Mouse (Mus musculus) megakaryocyte, adult 5-6 weeks (primary cell): ENCODE measurements around the gene Lrfn3. TPM values are rescaled to one million over a fixed set of nuclear protein-coding genes. Genes with fewer than 3 reads are reported as not detected.

ENCODE experiments used
- ATAC-seq: 2 replicates; pipeline ENCODE4 v1.8.0; 2016; ENCODE audit warnings: mild to moderate bottlenecking, inconsistent platforms; ENCODE audit not compliant: poor library complexity, severe bottlenecking
- total RNA-seq, 2 experiments: library from RNA; stranded (forward) in 1 of 2; stranded (reverse) in 1 of 2; fragments of 153-499, 151-499 nt in 1 of 2; fragments of 221-1000, 200-1000 nt in 1 of 2; gene quantifications; 2 replicates each; pipeline versions ENCODE4 v1.2.3 to v1.2.4; 2015 to 2017

Lrfn3 gene
- total RNA-seq (2015) (0.11 TPM in 1 of 2 replicates, not detected in the other), total RNA-seq (2017) (not detected in 2 replicates)

DNA sequence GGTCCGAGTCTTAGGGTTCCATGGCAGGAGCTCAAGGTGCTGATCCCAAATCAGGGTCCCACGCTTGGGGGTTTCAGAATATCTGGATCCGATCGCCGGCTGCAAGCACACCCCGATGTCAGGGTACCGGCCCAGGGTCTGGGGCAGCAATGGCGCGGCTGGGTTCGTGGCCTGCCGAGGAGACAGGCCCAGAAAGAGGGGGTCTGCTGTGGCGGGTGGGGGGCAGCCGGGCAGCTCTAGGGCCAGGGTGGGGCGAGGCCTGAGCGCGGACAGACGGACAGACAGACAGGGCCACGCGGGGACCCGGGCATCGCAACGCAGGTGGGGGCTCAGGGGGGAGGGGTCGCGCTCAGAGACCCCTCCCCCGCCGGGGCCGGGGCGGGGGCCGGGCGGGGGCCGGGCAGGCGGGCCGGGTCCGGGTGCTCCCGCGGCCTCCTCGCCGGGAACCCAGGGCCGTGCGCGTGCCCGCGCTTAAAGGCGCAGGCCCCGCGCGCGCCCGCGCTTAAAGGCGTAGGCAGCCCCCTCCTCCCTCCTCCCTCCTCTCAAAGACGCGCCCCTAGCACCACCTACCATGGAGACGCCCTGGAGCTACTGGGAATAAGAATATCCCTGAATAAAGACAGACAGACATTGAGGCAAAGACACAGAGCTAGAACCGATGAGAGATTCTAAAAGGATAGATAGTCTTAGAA is at the start of gene Lrfn3:
TSS of gene Lrfn3 (minus strand) at position 121 of the 692 bp plus-strand sequence.
- ATAC-seq, result no peak

DNA sequence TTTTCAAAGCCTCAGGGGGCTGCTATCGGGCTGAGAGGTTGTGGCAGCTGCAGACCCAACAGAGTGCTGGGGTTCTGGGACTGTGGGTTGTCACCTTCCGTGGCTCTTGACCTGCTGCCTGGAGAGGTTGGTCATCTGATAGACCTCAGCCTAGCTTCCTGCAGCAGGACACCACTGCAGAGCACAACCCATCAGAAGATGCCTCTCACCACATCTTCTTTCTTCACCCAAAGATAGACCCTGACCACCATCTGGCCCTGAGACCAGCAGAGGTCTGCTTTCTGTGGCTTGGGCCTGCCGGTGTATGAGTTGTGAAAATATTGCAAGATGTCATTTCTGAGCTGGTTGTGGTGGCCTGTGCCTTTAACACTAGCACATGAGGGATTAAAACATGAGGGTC is 48.5 kb upstream of the Lrfn3 start:
- ATAC-seq, result peak; percentile 31

DNA sequence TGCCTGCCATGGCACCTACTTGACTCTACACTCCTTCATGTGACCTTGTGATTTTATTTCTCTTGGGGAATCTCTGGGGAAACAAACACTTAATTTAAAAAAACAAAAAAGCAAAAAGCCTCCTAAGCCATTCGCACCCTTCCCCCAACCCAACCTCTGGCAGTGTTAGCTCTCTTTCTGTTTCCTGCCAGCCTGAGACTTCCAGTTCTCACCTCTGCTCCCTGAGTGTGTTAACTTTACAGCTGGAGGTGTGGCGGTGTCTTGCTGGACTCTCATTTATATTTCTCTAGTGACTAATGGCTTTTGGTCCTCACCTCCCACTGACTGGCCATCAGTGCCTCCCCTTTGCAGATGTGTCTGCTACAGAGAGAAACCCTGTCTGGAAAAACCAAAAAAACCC is 47.2 kb upstream of the Lrfn3 start:
- no peak for ATAC-seq

DNA sequence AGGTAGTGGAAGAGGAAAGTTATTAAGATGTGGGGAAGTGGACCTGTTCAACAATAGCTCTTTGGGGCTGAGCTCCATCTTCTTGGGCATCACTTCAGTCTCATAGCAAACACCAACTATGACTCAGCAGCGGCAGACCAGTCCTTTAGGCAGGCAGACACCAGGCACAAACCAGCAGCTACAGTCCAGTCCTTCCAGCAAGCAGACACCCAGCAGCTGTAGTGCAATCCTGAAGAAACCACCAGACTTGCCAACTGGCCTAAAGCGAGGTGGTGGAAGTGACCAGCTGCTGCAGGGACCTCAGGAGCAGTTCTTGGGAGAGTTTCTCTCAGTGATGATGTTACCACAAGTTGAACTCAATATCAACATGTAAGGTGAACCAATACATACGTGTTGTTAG is 46.1 kb upstream of the Lrfn3 start:
- no peak for ATAC-seq

DNA sequence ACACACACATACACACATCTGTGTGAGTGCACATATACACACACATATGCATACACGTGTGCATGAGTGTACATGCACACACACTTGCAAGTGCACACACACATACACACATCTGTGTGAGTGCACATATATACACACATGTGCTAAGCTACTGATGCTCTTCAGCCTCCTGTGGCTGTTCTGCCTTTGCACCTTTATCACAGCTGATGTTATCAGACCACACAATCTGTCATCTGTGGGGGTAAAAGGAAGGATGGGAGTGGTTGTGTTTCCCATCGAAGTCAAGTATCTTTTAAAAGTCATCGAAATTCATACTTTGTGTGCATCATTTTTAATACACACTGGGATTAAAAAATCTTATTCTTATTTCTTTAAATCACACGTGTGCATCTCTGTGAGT is 39.8 kb upstream of the Lrfn3 start:
- ATAC-seq, result no peak

DNA sequence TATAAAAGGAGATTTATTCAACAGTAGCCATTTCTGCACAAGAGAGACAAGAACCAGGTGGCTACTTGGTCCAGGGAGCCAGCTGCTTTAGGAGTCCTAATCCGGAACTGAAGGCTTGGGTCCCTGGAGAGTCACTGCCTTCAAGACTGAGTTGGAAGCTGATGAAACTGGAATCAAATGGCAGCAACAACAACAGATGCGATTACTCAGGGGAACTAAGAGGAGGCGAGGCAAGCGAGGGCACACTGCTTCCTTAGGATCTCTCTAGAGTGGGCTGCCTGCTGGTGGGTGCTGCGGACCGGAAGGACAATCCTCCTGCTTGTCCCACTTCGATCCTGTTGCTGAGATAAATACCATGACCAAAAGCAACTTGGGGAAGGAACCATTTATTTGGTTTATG is 37.1 kb upstream of the Lrfn3 start:
- ATAC-seq, result no peak

DNA sequence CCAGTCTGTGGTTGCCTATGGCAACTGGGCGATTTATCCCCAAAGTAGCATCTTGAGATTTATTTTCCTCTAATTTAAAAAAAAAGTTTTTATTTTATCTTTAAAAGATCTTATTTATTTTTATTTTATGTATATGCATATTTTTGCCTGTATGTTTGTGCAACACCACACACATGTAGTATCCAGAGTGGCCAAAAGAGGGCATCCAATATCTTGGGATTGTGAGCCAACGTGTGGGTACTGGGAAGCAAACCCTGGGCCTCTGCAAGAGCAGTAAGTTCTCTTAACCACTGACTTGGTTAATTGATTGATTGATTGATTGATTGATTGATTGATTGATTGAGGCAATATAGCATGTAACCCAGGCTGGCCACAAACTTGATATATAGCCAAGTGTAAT is 32.3 kb upstream of the Lrfn3 start:
- 0 out of 2 replicates have a peak, but pooled peaks have one; percentile 37 for ATAC-seq

DNA sequence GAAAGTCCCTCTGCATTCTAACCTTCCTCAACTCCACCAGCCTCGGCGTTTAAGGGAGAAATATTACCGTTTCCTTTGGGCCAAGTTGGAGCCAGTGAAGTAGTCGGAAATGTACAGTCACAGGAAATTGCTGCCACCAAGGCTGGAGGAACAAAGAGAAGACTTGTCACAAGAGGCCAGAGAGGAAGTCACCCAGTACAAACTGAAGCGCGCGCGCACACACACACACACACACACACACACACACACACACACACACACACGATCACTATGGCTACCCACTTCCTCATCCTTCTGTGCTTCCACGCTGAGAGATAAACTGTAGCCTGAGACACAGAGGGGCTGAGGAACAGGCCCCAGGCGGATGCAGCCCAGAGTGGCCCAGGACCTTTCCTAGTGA is 31.8 kb upstream of the Lrfn3 start:
- peak; percentile 94 for ATAC-seq

DNA sequence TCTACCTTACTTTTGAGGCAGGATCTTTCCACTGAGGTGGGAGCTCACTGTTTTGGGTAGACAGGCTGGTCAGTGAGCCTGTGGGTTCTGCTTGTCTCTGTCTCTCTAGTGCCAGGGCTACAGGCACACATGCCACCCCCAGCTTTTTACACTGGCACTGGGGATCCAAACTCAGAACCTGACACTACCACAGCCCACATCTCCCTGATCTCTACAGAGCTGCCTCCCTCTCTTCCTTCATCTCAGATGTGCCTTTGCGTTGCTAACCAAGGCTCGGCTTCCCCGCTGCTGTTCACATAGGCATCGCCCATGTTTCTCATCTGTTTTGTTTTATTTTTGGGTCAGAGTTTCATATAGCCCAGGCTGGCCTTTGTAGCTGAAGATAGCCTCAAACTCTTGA is 31.1 kb upstream of the Lrfn3 start:
- no peak for ATAC-seq

DNA sequence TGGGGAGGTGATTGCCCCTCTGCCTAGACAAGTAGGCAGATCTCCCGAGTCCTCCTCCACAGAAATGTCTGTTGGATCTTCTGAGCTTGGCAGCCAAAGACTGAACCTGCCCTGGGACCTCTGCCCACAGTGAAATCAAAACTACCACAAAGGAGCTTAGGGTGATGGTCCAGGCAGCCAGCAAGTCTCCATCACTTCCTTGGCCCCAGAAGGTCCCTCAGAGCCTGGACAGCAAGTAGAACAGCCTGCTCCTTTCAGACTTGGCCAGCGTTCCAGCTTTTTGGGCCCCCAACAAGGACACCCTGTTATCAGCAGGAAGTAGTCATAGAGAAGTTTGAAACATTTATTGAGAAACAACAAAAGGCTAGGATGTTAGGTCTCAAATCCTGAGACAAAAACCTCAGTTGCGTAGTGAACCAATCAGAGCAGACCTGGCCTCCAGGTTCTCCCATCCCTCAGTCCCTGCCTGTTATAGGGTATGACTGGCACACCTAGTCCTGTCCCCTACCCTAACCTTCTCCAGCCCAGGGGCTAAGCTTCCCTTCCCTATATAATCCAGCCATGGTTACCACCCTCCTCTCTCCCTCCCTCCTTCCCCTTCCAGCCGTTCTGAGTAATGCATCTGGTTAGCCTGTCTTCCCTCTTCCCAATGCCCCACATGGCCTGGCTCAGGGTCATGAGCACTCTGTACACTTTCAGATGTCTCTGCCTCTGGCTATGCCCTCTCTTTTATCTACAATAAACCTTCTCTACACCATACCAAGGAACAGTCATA is 30.4 kb upstream of the Lrfn3 start:
- ATAC-seq, result no peak

DNA sequence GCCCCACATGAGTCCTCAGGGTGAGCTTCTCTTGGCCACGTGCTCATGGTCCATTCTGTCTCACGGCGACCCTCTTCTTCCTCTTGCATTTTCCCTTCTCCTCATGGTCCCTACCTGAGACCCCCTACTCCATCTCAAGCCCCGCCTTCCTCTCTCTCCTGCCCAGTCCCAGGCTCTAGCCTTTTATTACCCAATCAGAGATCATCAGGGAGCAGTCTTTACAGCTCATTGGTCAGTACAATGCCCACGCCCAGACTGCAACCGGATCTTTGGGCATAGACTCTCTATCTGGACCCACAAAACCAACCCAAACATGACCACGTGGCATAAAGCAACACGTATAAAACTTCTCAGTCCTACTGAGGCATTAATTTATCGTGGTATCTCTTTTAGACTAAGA is 21.5 kb upstream of the Lrfn3 start:
- no peak for ATAC-seq

DNA sequence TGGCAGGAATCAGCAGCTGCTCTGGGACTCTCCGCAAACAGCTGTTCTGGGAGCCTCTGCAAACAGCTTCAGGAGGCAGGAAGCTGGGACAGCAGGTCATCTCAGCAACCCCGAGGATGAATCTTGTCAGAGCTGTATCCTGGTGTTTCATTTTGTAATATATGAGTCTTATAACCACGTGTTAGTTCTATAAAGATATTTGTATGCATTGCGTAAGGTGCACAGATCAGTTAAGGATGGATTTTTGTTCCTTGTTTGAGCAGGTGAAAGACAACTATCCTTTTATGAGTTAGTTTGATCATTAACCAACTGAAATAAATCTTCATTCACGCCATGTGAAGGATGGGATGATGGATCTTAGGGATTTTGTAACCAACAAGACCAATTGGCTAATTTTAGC is 17.5 kb upstream of the Lrfn3 start:
- no peak for ATAC-seq

DNA sequence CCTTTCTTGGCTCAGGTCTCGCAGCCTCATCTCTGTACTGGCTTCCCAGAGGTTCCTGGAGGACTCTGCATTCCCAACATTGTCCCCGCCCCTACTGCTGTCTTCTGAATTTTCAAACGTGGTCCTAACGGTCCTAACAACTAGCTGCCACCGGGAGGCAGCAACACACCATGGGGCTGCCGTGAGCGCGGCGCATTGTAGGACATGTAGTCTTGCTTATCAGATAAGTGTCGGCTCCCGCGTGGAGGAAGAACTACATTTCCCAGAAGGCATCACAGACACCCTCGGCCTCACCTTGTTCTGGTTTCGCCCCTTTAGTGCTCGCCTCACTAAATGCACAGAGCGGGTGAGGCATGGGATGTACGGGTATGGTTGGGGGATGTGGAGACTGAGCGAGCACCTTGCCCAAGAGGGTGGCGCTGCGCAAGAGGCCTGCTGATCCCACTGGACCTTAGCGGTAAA is 11.0 kb upstream of the Lrfn3 start:
- peak; percentile 100 for ATAC-seq

DNA sequence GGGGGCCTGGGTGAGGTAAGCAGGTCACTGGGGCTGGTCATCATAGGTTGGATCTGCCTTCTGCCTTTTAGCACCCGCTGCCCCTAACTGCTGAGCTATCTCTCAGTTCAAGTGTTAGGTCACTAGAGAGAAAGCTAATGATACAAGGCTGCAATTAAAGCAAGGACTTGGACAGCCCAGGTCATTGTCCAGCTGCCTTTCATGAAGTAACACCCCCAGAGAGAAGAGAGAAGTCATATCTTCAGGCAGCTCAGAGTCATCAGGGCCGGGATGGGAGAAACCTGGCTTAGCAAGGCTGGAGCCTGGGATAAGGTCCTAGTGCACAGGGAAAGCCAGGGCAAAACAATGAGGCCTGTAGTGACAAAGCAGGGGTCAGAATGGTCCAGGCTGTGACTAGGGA is 4.9 kb upstream of the Lrfn3 start:
- no peak for ATAC-seq

DNA sequence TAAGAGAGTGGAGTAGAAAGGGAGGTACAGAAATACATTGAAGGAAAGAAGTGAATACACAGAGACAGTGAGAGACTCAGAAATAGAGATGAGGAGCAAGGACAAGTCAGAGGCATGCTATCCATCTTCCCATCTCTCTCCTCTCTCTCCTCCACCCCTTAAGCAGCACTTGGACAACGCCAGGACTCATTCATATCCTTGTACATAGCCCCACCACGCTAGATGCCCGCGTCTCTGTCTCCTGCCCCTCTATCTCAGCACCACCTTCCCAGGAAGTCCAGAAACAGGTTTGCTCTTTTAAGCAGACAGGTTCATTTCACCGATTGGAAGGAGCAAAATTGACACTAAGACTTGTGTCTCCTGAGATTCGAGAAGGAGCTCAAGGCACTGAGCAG is 769 bp upstream of the Lrfn3 start:
- ATAC-seq, result no peak

DNA sequence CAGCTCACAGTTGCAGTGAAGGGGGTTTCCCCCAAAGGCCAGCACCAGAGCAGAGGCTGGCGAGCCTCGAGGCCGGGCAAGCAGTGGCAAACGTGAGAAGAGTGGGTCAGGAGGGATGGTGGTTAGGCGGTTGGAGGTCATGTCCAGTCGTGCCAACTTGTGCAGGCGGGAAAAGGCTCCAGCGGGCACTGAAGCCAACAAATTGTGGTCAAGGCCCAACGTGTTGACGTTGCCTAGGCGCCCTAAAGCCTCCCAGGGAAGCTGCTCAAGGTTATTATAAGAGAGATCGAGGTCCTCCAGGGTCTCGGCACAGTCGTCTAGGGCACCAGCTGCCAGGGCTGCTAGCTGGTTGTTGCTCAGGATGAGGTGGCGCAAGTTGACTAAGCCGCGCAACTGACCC is 2.5 kb downstream of the Lrfn3 start:
- no peak for ATAC-seq

DNA sequence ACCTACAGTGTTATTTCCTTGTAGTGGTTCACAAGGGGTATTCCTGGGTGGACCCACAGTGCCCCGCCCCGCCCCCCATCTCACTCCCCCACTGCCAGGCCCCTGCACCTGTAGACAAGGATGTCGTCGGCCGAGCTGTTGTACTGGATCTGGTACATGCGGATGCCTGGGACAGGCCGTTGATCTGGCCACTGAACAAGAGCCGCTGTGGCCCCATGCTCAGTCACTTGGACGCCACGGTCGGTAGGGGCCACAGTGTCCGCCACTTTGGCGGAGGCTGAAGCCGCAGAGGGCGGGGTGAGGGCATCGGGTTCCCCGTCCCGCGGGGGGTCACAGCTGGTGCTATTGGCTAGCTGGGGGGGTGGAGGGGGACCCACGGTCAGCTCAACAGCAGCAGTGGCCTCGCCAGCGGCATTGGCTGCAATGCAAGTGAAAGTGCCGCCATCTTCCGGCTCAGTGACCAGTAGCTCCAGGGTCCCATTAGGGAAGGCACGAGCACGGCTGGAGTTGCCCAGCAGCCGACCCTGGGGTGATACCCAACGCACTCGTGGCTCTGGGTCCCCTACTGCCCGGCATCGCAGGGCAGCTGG is 3.2 kb downstream of the Lrfn3 start:
- no peak for ATAC-seq

DNA sequence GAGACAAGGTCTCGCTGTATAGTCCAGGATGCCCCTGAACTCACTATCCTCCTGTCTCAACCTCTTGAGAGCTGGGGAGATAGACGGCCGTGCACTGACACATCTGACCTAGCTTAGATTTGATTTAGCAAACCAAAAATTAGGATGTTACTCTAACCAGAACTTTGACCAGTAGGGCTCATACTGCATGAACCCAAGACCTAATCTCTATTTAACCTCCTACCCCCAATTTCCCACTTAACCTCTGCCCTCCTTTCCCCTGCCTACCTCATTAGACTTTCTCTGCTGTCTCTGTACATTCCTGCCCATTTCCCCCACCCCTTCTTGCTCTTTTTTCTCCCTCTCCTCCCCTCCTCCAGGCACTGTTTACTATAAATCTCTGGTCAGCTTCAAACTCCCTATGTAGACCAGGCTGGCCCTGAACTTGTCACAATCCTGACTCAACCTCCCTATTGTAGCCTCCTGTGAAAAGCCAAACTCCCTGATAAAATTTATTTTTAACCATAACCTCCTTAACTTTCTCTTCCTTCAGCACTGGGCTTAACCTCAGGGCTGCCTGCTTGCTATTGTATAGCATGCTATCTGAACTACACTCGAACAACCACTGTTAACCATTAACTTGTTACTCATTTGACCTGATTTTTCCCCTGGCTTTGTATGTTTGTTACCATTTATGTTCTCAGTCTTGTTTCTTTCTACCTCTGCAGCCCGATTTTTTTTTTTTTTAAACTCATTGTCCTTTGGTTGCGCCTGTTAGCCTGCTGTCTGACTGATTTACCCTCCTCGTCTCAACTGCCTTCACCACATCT is 4.0 kb downstream of the Lrfn3 start:
- ATAC-seq, result no peak

DNA sequence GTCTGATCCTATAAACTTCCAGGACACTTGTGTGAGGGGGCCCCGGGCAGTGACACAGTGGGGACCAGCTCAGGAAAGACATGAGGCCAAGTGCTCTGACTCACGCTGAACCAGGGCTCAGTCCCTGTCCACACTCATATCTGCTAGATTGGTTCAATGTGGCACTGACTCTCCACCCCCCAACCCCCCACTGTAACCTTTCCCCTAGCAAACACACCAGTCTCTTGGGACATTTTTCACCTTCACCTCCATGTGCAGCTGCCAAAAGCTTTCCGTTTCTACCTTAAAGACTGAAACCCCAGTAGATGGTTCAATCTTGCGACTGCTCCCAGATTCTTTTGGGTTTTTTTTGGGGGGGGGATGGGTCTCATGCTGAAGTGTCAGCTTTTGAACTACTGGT is 8.5 kb downstream of the Lrfn3 start:
- no peak for ATAC-seq

DNA sequence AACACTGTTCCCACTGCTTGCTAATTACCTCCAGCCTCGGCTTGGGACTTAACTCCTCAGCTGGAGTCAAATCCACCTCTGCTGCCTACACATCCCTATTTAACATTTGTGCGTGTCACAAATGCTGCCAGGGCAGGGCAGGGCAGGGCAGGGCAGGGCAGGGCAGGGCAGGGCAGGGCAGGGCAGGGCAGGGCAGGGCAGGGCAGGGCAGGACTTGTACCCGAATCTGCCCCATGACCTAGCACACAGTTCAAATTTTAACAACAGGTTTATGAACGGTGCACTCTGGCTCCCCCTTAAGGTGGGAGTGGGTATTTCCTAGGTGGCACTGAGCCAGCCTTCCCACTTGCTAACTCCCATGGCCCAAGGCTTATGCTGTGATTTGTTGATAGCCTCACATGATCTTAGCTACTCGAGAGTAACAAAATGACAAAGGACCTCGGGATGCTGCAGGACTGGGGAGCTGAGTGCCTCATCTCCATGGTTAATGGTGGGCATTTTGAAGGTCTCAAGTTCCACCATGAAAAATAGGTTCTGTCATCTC is 9.2 kb downstream of the Lrfn3 start:
- ATAC-seq, result peak; percentile 67

DNA sequence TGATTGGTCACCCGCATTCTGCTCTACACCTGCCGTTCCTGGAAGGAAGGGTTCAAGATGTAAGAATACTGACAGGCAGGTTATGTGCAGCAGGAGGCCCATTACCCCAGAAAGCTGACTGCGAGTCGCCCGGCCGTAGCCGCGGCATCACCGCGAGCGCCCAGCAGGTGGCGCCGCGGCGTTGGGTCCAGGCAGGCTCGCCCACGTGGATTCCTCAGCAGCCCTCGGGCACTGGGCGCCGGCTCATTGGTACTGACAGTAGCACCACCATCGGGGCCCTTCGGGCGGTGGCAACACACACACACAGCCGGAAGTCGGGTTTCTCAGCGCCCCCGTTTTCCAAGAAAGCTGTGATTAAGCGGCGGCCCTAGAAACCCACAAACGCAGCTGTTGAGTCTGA is 14.7 kb downstream of the Lrfn3 start:
- peak; percentile 92 for ATAC-seq
